Mouse (Mus musculus) gastrocnemius, adult 8-10 months (tissue): ENCODE measurements at regions not wholly inside any gene's neighbourhood (a gene's known extent, or its start where the extent isn't known, plus 50 kb on each side); places are given as distances from the start of the nearest gene placed in this dataset.

Experiments
- DNase-seq, 2 experiments: peaks; one replicate each; pipeline ENCODE4 v3.0.0; 2022; ENCODE audit warnings: low spot score in 2 of 2

- no peak for DNase-seq
These were observed 269.3 kb upstream of the Erbb4 start for GRCm38 (mm10) chr1:69376923-69377706.

DNA sequence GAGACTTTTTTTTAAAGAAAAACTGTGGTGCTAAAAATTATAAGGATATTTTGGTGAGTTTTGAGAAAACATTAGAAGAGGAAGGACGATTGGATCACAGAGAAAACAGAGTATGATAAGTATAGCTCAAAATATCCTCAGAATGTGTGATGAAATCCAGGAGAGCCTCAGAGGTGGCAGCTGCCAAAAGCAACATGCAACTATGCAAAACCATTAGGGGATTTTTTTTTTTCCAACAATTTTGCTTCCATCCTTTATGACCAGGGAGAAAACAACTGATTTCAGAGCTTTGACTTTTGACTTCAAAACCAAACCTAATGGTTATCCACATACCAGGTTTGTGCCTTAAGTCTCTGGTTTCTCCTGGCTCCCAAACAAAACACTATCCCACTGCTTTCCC lies 267.4 kb upstream of the Erbb4 start:
- no peak for DNase-seq

DNA sequence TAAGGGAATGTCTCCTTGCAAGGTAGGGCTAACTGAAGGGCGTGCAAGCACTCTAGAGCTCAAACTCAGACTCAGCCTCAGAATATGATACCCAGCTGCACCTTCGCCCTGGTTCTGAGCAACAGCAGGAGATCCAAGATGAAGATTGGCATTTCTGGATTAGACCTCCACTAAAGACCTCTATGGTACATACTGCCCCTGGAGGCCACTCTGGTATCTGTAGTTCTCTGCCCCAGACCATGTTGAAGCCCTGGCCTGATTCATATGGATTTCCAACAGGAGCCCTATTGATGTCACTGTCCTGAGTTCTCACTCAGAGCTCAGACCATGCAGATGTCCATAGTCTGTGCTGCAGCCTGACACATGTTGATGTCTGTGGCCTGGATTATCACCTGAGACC lies 262.2 kb upstream of the Erbb4 start:
- DNase-seq = no peak

- no peak for DNase-seq
These were observed 259.7 kb upstream of the Erbb4 start for GRCm38 (mm10) chr1:69367531-69367930.

GRCm38 (mm10) chr1:69364069-69364468 lies 256.2 kb upstream of the Erbb4 start:
- DNase-seq = no peak

DNA sequence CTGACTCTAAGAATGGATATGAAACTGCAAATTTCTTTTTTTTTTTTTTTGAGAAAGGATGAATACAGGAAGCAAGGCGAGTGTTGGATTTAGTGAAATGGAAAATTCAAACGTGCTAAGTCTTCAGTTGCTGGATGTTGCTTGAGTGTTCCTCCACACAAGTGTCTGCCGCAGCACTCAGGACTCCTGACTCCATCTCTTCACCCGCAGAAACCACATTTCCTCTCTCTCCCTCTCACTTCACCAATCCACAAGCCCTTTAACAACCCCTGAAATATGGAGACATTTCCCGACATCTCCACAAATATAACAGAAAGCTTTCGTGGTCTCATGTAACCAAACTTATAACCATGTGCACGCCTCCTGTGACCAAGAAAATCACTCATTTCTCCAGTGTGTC lies 249.7 kb upstream of the Erbb4 start:
- no peak for DNase-seq

DNA sequence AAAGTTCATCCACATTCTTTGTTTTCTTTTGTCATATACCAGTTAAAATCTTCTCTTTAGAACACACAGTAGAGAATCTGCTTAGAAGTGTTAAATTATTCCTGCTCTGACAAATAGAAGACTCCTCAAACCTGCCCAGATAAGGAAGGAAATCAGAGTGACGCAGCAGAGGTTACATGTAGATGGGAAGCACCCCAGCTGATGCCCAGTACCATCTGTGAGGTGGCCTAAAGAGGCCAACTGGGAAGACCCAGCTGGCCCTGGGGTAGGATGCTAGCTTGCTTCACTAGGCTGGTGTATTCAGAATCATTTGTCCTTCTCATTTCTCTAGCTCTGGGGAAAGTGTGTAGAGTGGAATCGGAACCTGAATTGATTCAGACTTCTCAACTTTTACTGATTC lies 242.6 kb upstream of the Erbb4 start:
- DNase-seq = no peak

DNA sequence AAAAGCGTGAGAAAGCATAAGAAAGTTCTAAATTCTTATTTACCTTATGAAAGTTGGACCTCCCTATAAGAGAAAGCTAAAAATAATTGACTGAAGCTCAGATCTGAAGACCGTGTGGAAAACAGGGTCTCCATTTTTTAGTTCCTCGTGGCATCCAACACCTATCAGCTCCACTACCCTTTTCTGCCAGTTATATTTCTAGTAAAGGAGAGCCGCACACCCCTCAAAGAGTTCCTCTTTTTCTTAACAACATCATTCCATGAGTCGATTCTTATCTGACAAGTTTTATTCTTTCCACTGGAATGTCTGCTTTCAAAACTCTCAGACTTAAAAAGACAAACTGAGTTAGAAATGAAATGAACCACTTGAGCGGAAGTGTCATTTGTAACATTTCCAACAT lies 242.0 kb upstream of the Erbb4 start:
- no peak for DNase-seq

DNA sequence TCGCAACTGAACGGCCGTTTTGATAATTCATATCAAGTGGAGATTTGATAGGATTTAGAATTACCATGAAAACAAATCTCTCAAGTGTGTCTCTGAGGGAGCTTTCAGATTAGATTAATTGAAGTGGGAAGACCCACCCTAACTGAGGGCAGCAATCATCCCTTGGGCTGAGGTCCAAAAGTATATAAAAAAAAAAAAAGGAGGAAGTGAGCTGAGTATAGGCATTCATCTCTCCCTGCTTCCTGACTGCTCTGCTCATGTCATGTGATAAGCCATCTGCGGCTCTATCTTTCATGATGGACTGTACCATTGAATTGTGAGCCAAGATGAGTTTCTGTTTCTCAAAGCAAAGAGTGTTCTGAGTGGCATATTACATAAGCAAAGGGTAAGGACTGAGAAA lies 234.2 kb upstream of the Erbb4 start:
- DNase-seq = no peak

DNA sequence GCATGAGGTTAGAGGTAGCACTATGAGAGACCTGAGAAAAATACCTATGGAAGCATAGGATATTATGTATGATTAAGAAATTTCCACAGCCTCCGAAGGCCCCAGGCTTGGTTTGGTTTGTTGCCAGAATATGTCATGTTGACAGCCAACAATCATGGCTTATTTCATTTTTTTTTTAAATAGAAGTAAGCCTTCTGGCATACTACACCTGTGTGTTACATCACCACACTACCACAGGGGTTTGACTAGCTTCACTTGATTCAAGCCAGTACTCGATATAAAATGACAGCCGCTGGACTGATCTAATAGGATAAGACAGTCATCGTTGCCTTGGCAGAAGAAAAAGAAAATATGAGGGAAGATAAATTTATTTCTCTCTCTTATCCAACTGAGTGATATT lies 232.6 kb upstream of the Erbb4 start:
- DNase-seq = no peak

DNA sequence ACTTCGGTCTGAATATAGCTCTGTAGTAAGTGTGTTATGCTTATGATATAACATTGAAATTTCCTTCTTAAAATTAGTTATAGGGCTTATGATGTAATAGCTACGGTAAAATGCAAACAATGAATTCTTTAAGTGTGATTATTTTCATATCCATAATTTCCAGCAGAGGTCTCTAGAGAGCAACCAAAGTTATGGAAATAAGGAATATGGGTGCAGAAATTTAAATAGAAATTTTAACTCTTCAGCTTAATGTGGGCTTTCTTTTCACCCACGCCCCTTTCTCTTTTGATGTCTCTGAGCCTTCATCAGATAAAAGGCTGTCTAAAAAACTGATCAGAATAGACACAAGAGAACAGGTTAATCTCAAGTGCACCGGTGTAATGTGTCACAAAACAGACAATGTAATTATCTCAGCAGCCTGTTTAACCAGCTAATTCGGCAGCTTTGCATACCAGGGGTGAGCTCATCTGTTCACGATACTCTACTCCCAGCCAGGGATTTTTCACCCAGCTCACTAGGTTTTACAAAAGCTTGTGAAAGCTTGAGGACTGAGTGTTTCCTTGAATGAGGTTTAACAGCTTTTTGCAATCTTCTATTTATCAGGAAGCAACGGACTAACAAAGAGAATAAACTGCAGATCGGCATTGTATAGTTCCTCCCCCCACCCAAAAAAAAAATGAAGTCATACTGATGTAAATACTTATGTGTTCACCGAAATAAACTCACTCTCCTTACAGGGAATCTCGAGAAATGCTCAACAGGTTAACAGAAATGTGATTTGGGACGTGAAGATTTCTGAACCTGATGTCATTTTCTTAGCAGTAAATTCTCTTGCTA lies 223.8 kb upstream of the Erbb4 start:
- DNase-seq = no peak

DNA sequence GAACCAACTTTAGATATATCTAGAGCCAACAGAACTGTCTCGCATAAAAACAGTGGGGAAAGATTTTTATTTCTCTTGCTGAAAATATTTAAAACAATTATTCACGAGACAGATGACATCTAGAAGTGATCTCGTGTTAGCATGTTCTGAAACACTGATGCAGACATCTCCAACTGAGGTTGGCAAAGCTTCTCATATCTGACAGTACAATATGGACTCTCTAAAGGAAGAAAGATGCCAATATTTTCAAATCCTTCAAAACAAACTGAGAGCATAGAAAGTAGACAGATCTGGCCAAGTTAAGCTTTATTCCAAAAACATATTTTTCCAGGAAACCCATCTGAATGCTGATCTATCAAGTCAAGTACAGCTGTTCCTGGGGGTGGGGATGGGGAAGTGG lies 221.5 kb upstream of the Erbb4 start:
- DNase-seq = no peak

DNA sequence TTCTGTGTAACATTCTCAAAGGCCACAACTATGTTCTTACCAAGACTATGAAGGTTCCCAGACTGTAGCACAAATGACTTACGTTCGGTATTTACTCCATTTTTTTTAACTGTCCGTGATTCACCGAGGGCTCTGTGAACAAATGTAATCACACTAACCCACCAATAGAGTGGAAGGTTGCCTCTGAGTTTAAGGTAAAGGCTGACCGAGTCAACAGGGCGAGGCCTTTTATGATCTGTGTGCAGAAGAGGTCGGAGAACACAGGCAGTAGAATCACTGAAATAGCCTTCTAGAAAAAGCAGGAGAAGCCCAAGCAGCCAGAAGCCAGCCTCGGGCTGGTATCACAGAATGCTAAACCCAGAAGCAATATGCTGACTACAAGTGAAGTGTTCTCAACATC lies 218.9 kb upstream of the Erbb4 start:
- DNase-seq = peak in 1 of 2 experiments; percentile 3

GRCm38 (mm10) chr1:69319526-69319925 lies 211.7 kb upstream of the Erbb4 start:
- DNase-seq = no peak

GRCm38 (mm10) chr1:69296816-69297215 lies 189.0 kb upstream of the Erbb4 start:
- no peak for DNase-seq

- DNase-seq = no peak
These were observed 183.5 kb upstream of the Erbb4 start for GRCm38 (mm10) chr1:69291329-69291728.

GRCm38 (mm10) chr1:69286374-69286773 lies 178.5 kb upstream of the Erbb4 start:
- DNase-seq = no peak

DNA sequence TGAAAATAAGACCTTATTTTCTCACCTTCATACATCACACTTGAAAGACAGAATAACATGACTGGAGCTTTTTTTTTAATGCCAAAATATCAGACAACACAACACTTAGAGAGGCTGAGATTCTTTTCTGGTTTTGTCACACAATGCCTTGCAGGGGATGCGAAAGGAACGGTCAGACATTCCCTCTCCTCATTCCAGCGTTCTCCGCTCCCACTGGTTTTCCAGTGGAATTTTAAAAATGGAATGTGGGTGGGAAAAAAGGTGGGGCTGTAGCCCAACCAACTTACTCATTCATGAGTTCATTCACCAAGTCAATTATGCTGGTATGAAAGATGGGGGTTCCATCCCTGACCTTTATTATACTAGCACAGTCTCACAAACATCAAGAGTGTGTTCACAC lies 169.6 kb upstream of the Erbb4 start:
- no peak for DNase-seq

- no peak for DNase-seq
These were observed 139.8 kb upstream of the Erbb4 start for GRCm38 (mm10) chr1:69247691-69248090.

- no peak for DNase-seq
These were observed 134.5 kb upstream of the Erbb4 start for GRCm38 (mm10) chr1:69242289-69242909.

DNA sequence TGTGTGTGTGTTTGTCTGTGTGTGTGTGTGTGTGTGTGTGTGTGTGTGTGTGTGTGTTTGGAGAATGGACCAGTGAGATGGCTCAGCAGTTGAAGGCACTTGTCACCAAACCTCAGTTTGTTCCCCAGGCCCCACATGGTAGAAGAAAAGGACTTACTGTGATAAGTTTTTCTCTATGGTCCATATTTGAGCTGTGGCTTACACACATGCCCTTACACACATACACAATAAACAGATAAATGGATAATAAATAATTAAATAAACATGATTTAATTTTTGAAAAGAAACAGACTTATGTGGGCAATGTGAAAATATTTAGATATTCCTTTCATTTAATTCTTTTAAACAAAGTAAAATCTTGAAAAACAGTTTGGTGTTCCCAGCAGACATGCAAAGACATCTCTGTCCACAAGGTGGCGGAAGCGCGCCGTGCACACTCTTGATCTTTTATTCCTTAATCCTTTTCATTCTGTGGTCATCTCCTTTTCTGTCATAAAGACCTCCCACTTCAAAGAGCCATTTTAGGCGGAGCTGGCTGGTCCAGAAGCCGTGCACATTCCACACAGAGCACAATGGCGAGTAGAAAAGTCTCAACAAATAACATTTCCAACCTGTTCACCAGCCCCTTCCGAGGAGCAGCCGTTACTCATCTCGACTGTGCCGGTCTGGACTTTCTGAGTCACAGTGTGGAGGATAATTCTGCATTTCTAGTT lies 133.8 kb upstream of the Erbb4 start:
- DNase-seq = no peak

- DNase-seq = no peak
These were observed 120.0 kb upstream of the Erbb4 start for GRCm38 (mm10) chr1:69227864-69228263.
